Mouse (Mus musculus) adrenal gland, postnatal 36 days (tissue): Measurements from ENCODE around the gene Iffo2. TPM values are rescaled to one million over a fixed set of nuclear protein-coding genes. Genes with fewer than 3 reads are reported as not detected.

Source experiments
- DNase-seq, 2 experiments: peaks; one replicate each; pipeline ENCODE4 v3.0.0; 2021; ENCODE audit warnings: mixed read lengths in 1 of 2
- total RNA-seq, 2 experiments: library from RNA; stranded (reverse); gene quantifications; 2 replicates each; pipeline ENCODE4 v1.2.3; 2021

Gene Iffo2
- total RNA-seq, 2 experiments from 2014 or later: 11.3 to 11.4 TPM

- DNase-seq: no peak
These were observed 1.7 kb downstream of the Iffo2 start for GRCm38 (mm10) chr4:139532081-139532480.

GRCm38 (mm10) chr4:139535127-139535695 is 4.9 kb downstream of the Iffo2 start:
- peak; percentile 44 to 63 for DNase-seq

- no peak for DNase-seq
These were observed 5.4 kb downstream of the Iffo2 start for GRCm38 (mm10) chr4:139535719-139536118.

GRCm38 (mm10) chr4:139536706-139537105 is 6.4 kb downstream of the Iffo2 start:
- no peak for DNase-seq

GRCm38 (mm10) chr4:139540784-139541183 is 10.4 kb downstream of the Iffo2 start:
- no peak for DNase-seq

- DNase-seq: no peak
These were observed 15.4 kb downstream of the Iffo2 start for GRCm38 (mm10) chr4:139545791-139546190.

GRCm38 (mm10) chr4:139549448-139549847 is 19.1 kb downstream of the Iffo2 start:
- no peak for DNase-seq

- DNase-seq: no peak
These were observed 24.9 kb downstream of the Iffo2 start for GRCm38 (mm10) chr4:139555235-139555634.

GRCm38 (mm10) chr4:139555951-139556350 is 25.6 kb downstream of the Iffo2 start:
- DNase-seq: no peak

- DNase-seq: no peak
These were observed 38.0 kb downstream of the Iffo2 start for GRCm38 (mm10) chr4:139568361-139568760.

GRCm38 (mm10) chr4:139570756-139571155 is 40.4 kb downstream of the Iffo2 start:
- DNase-seq: no peak

- no peak for DNase-seq
These were observed 42.7 kb downstream of the Iffo2 start for GRCm38 (mm10) chr4:139572928-139573512.

GRCm38 (mm10) chr4:139574156-139574798 is 43.9 kb downstream of the Iffo2 start:
- peak; percentile 100 for DNase-seq

- peak; percentile 62 to 79 for DNase-seq
These were observed 44.7 kb downstream of the Iffo2 start for GRCm38 (mm10) chr4:139574799-139575672.

- no peak for DNase-seq
These were observed 45.3 kb downstream of the Iffo2 start for GRCm38 (mm10) chr4:139575673-139576003.

- DNase-seq: no peak
These were observed 46.0 kb downstream of the Iffo2 start for GRCm38 (mm10) chr4:139576251-139576880.

GRCm38 (mm10) chr4:139577006-139577405 is 46.7 kb downstream of the Iffo2 start:
- no peak for DNase-seq

- no peak for DNase-seq
These were observed 48.0 kb downstream of the Iffo2 start for GRCm38 (mm10) chr4:139578389-139578788.

- DNase-seq: no peak
These were observed 48.7 kb downstream of the Iffo2 start for GRCm38 (mm10) chr4:139579003-139579402.

- DNase-seq: no peak
These were observed 49.1 kb downstream of the Iffo2 start for GRCm38 (mm10) chr4:139579466-139579865.

- DNase-seq: peak in 1 of 2 experiments; percentile 60
These were observed 50.5 kb downstream of the Iffo2 start for GRCm38 (mm10) chr4:139580663-139581336.
